Mouse (Mus musculus): ENCODE results near the gene Fam227a. TPM values are rescaled to one million over a fixed set of nuclear protein-coding genes. Genes with fewer than 3 reads are reported as not detected.

The Fam227a gene
- polyA plus RNA-seq (2015; fragmentation: Nextera tagmentation; extraction: Ambion mirVana): 1.1 and 1.4 TPM in 2 replicates

- Histone ChIP-seq H3K36me3 (ENCODE audit: insufficient read depth, low read length) (0 out of 2 replicates have a peak, but pooled peaks cover 2% of the 10 kb centered on the region), H3K4me2 (replicated peaks; ENCODE audit: low read depth, low read length) (peak within 1 kb of the TSS; percentile 94), H3K27ac (ENCODE audit: low read length) (peak within 1 kb of the TSS; percentile 96), H3K4me3 (ENCODE audit: low read length) (peak within 1 kb of the TSS; percentile 75), H3K9ac (replicated peaks; ENCODE audit: low read length) (peak within 1 kb of the TSS; percentile 83), H3K27me3 (ENCODE audit: insufficient read depth, low read length) (no peaks in the 10 kb centered on the region), H3K9me3 (ENCODE audit: low read length) (no peaks in the 10 kb centered on the region), H3K4me1 (ENCODE audit: insufficient read depth, low read length) (peaks cover 11% of the 10 kb centered on the region)
- peak; percentile 87 for ATAC-seq (ENCODE audit: low FRiP score, low TSS enrichment)
- 0% methylated on average over 55 of the region's 55 CpGs for WGBS
Measured at GRCm38 (mm10) chr15:79658531-79659375, at the start of gene Fam227a, which contains the start of gene Cby1. TSS of gene Fam227a (minus strand) at chr15:79658956. TSS of gene Cby1 (plus strand) at chr15:79659199.

DNA sequence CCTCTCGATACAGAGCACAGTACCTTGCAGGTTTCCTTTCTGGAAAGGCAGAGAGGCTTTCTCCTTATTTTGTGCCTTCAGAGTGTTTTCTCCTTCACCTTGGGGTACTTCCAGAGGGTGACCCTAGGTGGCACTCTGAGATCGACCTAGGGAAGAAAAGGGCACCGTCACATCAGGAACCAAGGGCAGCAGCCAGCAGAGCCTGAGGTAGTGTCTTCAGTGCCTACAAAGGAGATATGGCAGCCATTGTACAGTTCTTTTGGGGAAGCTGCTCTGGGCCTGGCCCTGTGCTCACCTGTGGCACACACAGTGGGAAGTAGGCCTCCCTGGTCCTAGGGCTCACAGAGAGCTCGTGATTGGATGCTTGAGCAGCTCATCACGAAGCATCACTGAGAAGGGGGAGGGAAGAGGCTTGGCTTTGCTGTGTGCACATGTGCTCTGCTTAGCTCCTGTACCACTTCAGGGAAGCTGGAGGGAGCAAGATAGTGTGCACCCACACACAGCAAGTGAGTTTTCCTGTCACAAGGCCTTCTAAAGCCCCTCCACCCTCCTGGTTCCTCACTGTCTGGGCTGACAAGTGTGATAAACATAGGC, 49.6 kb upstream of the Fam227a start:
- 86% methylated on average over 5 of the region's 5 CpGs for WGBS
- no peak overlapping the region for H3K4me2 ChIP-seq (replicated peaks; ENCODE audit: low read depth, low read length)
- no peaks in the 10 kb centered on the region for H3K27me3 ChIP-seq (ENCODE audit: insufficient read depth, low read length)
- no peak overlapping the region for H3K27ac ChIP-seq (ENCODE audit: low read length)
- H3K9ac ChIP-seq (replicated peaks; ENCODE audit: low read length): no peak overlapping the region
- H3K9me3 ChIP-seq (ENCODE audit: low read length): no peaks in the 10 kb centered on the region
- H3K4me1 ChIP-seq (ENCODE audit: insufficient read depth, low read length): no peaks in the 10 kb centered on the region
- H3K36me3 ChIP-seq (ENCODE audit: insufficient read depth, low read length): peaks cover 39% of the 10 kb centered on the region
- ATAC-seq (ENCODE audit: low FRiP score, low TSS enrichment): no peak
- no peak overlapping the region for H3K4me3 ChIP-seq (ENCODE audit: low read length)

DNA sequence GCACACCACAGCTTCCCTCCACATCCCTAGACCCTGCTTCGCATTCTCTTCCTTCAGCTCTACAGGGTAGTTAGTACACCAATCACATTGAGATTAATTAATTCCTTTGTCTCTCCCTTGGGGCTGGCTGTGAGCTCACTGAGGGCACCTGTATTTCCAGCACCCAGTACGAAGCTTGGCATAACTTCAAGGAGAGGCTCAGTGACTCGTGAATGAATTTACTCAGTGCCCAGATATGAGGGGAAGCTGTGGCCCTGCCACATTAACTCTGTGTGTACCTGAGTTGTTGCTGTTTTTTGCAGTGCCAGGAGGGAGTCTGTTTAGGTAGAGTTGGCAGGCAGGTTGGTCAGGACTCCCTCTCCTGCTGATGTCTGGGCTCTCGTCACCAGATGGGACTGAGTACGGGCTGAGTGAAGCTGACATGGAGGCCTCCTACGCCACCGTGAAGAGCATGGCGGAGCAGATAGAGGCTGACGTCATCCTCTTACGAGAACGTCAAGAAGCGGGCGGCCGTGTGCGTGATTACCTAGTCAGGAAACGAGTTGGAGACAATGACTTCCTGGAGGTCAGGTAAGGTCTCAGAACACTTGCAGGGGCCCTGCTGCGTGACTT, 48.0 kb upstream of the Fam227a start:
- Histone ChIP-seq H3K36me3 (ENCODE audit: insufficient read depth, low read length) (peaks cover 25% of the 10 kb centered on the region), H3K4me1 (ENCODE audit: insufficient read depth, low read length) (no peaks in the 10 kb centered on the region), H3K9me3 (ENCODE audit: low read length) (no peaks in the 10 kb centered on the region), H3K9ac (replicated peaks; ENCODE audit: low read length) (no peak overlapping the region), H3K4me3 (ENCODE audit: low read length) (no peak overlapping the region), H3K4me2 (replicated peaks; ENCODE audit: low read depth, low read length) (no peak overlapping the region), H3K27me3 (ENCODE audit: insufficient read depth, low read length) (no peaks in the 10 kb centered on the region), H3K27ac (ENCODE audit: low read length) (no peak overlapping the region)
- no peak for ATAC-seq (ENCODE audit: low FRiP score, low TSS enrichment)
- 79% methylated on average over 17 of the region's 17 CpGs for WGBS

DNA sequence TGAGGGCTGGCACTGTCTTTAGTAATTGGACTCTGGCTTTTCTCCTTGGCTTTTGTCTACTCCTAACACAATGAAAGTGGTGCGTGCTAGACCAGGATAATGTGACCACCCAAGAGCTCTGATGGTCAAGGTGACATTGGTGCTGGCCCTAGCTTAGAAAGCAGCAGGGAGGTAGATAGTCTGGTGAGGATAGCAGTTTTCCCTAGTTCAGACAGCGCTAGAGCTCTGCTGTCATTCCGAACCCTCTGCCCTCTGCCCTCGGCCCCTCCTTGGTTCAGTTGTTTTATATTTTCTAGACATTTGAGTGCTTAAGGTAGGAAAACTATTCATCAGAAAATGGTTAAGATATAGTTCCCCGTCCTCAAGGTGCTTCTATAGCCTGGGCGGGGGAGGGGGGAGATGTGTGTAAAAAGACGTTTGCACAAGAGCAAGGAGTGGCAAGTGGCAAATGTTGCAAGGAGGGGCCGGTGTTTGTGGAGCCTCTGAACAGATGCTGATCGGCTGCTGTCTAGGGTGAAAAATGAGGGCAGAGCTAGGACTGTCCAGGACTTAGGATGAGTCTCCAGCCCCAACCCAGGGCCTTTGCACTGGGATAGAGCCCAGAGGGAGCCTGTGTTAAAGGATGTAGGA, 38.9 kb upstream of the Fam227a start:
- peaks cover 33% of the 10 kb centered on the region for H3K4me1 ChIP-seq (ENCODE audit: insufficient read depth, low read length)
- peak; percentile 35; the same call in 1 of the 2 replicates for ATAC-seq (ENCODE audit: low FRiP score, low TSS enrichment)
- H3K9me3 ChIP-seq (ENCODE audit: low read length): no peaks in the 10 kb centered on the region
- H3K27me3 ChIP-seq (ENCODE audit: insufficient read depth, low read length): no peaks in the 10 kb centered on the region
- no peak overlapping the region for H3K4me2 ChIP-seq (replicated peaks; ENCODE audit: low read depth, low read length)
- no peak overlapping the region for H3K4me3 ChIP-seq (ENCODE audit: low read length)
- WGBS: 44% methylated on average over 9 of the region's 9 CpGs
- H3K36me3 ChIP-seq (ENCODE audit: insufficient read depth, low read length): 0 out of 2 replicates have a peak, but pooled peaks cover 3% of the 10 kb centered on the region
- H3K9ac ChIP-seq (replicated peaks; ENCODE audit: low read length): no peak overlapping the region
- no peak overlapping the region for H3K27ac ChIP-seq (ENCODE audit: low read length)

- no peaks in the 10 kb centered on the region for H3K27me3 ChIP-seq (ENCODE audit: insufficient read depth, low read length)
- H3K27ac ChIP-seq (ENCODE audit: low read length): peak overlapping the region; percentile 57; the same call in 1 of the 2 replicates
- ATAC-seq (ENCODE audit: low FRiP score, low TSS enrichment): peak; percentile 65
- H3K9me3 ChIP-seq (ENCODE audit: low read length): no peaks in the 10 kb centered on the region
- no peak overlapping the region for H3K4me3 ChIP-seq (ENCODE audit: low read length)
- 0 out of 2 replicates have a peak, but pooled peaks cover 3% of the 10 kb centered on the region for H3K36me3 ChIP-seq (ENCODE audit: insufficient read depth, low read length)
- H3K4me1 ChIP-seq (ENCODE audit: insufficient read depth, low read length): peaks cover 40% of the 10 kb centered on the region
- WGBS: 61% methylated on average over 6 of the region's 6 CpGs
- no peak overlapping the region for H3K9ac ChIP-seq (replicated peaks; ENCODE audit: low read length)
- no peak overlapping the region for H3K4me2 ChIP-seq (replicated peaks; ENCODE audit: low read depth, low read length)
Measured at GRCm38 (mm10) chr15:79697011-79697410, 38.3 kb upstream of the Fam227a start.

- Histone ChIP-seq H3K4me2 (replicated peaks; ENCODE audit: low read depth, low read length) (no peak overlapping the region), H3K36me3 (ENCODE audit: insufficient read depth, low read length) (0 out of 2 replicates have a peak, but pooled peaks cover 3% of the 10 kb centered on the region), H3K4me1 (ENCODE audit: insufficient read depth, low read length) (peaks cover 45% of the 10 kb centered on the region), H3K9ac (replicated peaks; ENCODE audit: low read length) (no peak overlapping the region), H3K4me3 (ENCODE audit: low read length) (no peak overlapping the region), H3K9me3 (ENCODE audit: low read length) (no peaks in the 10 kb centered on the region), H3K27me3 (ENCODE audit: insufficient read depth, low read length) (no peaks in the 10 kb centered on the region), H3K27ac (ENCODE audit: low read length) (peak overlapping the region; percentile 57; the same call in 1 of the 2 replicates)
- WGBS: 57% methylated on average over 2 of the region's 2 CpGs
- peak; percentile 66 for ATAC-seq (ENCODE audit: low FRiP score, low TSS enrichment)
Measured at GRCm38 (mm10) chr15:79696508-79696907, 37.8 kb upstream of the Fam227a start.

DNA sequence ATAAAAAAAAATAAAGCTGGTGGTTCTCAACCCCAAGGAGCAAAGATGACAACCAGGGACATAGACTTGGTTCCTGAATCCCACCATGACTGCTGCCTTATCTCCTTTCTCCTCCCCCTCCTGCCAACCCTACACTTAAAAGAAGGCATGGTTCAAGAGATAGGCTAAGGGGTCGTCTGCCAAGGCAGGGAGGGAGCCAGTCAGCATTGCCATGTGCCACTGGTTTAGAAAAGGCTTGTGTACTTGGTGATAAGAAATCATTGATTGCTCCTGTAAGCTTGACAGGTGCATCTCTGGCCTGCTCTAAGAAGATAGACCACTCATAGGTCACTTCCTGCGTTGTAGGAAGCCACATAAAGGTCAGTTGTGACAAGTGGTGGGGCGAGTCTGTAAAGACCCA, 36.8 kb upstream of the Fam227a start:
- no peak overlapping the region for H3K9ac ChIP-seq (replicated peaks; ENCODE audit: low read length)
- ATAC-seq (ENCODE audit: low FRiP score, low TSS enrichment): no peak
- WGBS: 47% methylated on average over 3 of the region's 3 CpGs
- 0 out of 2 replicates have a peak, but pooled peaks cover 3% of the 10 kb centered on the region for H3K36me3 ChIP-seq (ENCODE audit: insufficient read depth, low read length)
- H3K4me1 ChIP-seq (ENCODE audit: insufficient read depth, low read length): peaks cover 47% of the 10 kb centered on the region
- H3K4me2 ChIP-seq (replicated peaks; ENCODE audit: low read depth, low read length): no peak overlapping the region
- H3K4me3 ChIP-seq (ENCODE audit: low read length): no peak overlapping the region
- H3K27ac ChIP-seq (ENCODE audit: low read length): no peak overlapping the region
- no peaks in the 10 kb centered on the region for H3K27me3 ChIP-seq (ENCODE audit: insufficient read depth, low read length)
- H3K9me3 ChIP-seq (ENCODE audit: low read length): no peaks in the 10 kb centered on the region

- H3K27me3 ChIP-seq (ENCODE audit: insufficient read depth, low read length): no peaks in the 10 kb centered on the region
- peaks cover 53% of the 10 kb centered on the region for H3K4me1 ChIP-seq (ENCODE audit: insufficient read depth, low read length)
- no peaks in the 10 kb centered on the region for H3K9me3 ChIP-seq (ENCODE audit: low read length)
- no peak overlapping the region for H3K4me3 ChIP-seq (ENCODE audit: low read length)
- H3K4me2 ChIP-seq (replicated peaks; ENCODE audit: low read depth, low read length): no peak overlapping the region
- no peak overlapping the region for H3K27ac ChIP-seq (ENCODE audit: low read length)
- ATAC-seq (ENCODE audit: low FRiP score, low TSS enrichment): no peak
- 0 out of 2 replicates have a peak, but pooled peaks cover 3% of the 10 kb centered on the region for H3K36me3 ChIP-seq (ENCODE audit: insufficient read depth, low read length)
- H3K9ac ChIP-seq (replicated peaks; ENCODE audit: low read length): no peak overlapping the region
- WGBS: 91% methylated on average over 4 of the region's 4 CpGs
Measured at GRCm38 (mm10) chr15:79694512-79694911, 35.8 kb upstream of the Fam227a start.

DNA sequence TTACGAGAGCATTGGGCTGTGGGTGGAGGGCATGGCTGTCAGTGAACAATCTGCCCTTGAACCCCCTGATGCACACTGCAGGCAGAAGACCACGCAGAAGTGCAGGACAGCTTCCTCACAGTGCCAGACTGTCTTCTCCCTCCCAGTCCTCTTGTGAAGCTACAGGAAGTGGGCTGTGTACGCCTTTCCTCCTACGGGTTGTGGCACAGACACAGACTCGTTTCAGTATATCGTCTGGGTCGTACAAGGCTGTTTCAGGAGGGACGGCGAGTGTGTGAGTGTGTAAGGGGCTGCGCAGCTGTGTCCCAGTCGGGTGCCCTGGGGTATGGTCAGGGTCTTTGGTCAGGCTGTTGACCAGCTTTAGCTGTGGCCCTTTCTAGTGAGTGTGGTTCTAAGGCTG, 35.0 kb upstream of the Fam227a start:
- WGBS: 69% methylated on average over 11 of the region's 11 CpGs
- H3K27ac ChIP-seq (ENCODE audit: low read length): no peak overlapping the region
- H3K4me1 ChIP-seq (ENCODE audit: insufficient read depth, low read length): peaks cover 57% of the 10 kb centered on the region
- no peak for ATAC-seq (ENCODE audit: low FRiP score, low TSS enrichment)
- 0 out of 2 replicates have a peak, but pooled peaks cover 3% of the 10 kb centered on the region for H3K36me3 ChIP-seq (ENCODE audit: insufficient read depth, low read length)
- no peak overlapping the region for H3K9ac ChIP-seq (replicated peaks; ENCODE audit: low read length)
- no peaks in the 10 kb centered on the region for H3K27me3 ChIP-seq (ENCODE audit: insufficient read depth, low read length)
- H3K4me2 ChIP-seq (replicated peaks; ENCODE audit: low read depth, low read length): no peak overlapping the region
- H3K4me3 ChIP-seq (ENCODE audit: low read length): 0 out of 2 replicates have a peak overlapping the region, but pooled peaks have one; percentile 5
- no peaks in the 10 kb centered on the region for H3K9me3 ChIP-seq (ENCODE audit: low read length)

Data from kidney, embryonic 16.5 days (tissue).